Mouse (Mus musculus): Measurements from ENCODE around the gene Cdk5rap3. TPM values are rescaled to one million over a fixed set of nuclear protein-coding genes. Genes with fewer than 3 reads are reported as not detected.

The Cdk5rap3 gene
- polyA plus RNA-seq, 1 experiment from 2014 or later, result 39.6 TPM

DNA sequence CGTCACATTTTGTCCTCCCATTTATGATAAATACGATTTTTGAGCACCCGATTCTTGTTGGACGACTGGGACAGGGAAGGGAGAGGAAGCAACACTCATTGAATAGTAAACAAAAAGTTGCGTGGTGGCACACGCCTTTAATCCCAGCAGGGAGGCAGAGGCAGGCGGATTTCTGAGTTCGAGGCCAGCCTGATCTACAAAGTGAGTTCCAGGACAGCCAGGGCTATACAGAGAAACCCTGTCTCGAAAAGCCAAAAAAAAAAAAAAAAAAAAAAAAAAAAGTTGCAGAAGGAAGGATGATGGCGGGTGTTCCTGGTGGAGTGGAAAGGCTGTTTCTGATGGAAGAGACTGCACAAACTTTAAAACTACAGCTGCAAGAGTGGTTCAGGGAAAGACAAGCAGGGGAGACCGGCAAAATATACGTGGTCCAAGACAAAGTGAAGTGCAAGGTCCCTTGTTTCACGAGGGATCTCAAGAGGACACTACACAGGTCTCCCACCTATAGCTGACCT lies 645 bp upstream of the Cdk5rap3 start:
- WGBS (ENCODE audit: insufficient replicate concordance), result 14% methylated on average over 13 of the region's 13 CpGs
- ATAC-seq (ENCODE audit: low read depth) (no peak), DNase-seq (no peak)
- peak overlapping the region; percentile 41 for H3K4me3 ChIP-seq (replicated peaks)
- peaks cover 64% of the 10 kb centered on the region for H3K4me1 ChIP-seq (replicated peaks)
- peaks cover 3% of the 10 kb centered on the region for H3K36me3 ChIP-seq
- no peaks in the 10 kb centered on the region for H3K27me3 ChIP-seq
- no peaks in the 10 kb centered on the region for H3K9me3 ChIP-seq (replicated peaks)
- peak overlapping the region; percentile 99 for H3K27ac ChIP-seq
- H3K9ac ChIP-seq, result peak overlapping the region; percentile 77
- H3K4me2 ChIP-seq, result peak overlapping the region; percentile 68

- no peaks in the 10 kb centered on the region for H3K27me3 ChIP-seq
- H3K9me3 ChIP-seq (replicated peaks), result no peaks in the 10 kb centered on the region
- no peak overlapping the region for H3K4me3 ChIP-seq (replicated peaks)
- 54% methylated on average over 11 of the region's 11 CpGs for WGBS (ENCODE audit: insufficient replicate concordance)
- H3K9ac ChIP-seq, result no peak overlapping the region
- H3K4me1 ChIP-seq (replicated peaks), result peaks cover 35% of the 10 kb centered on the region
- H3K27ac ChIP-seq, result no peak overlapping the region
- DNase-seq (no peak), ATAC-seq (ENCODE audit: low read depth) (no peak)
- H3K4me2 ChIP-seq, result no peak overlapping the region
- peaks cover 41% of the 10 kb centered on the region for H3K36me3 ChIP-seq
These were observed 3.6 kb downstream of the Cdk5rap3 start for GRCm38 (mm10) chr11:96912682-96913081.

GRCm38 (mm10) chr11:96910003-96910402 lies 6.3 kb downstream of the Cdk5rap3 start:
- H3K4me2 ChIP-seq, result no peak overlapping the region
- H3K4me3 ChIP-seq (replicated peaks), result no peak overlapping the region
- no peak overlapping the region for H3K27ac ChIP-seq
- peaks cover 52% of the 10 kb centered on the region for H3K36me3 ChIP-seq
- 36% methylated on average over 7 of the region's 7 CpGs for WGBS (ENCODE audit: insufficient replicate concordance)
- no peak overlapping the region for H3K9ac ChIP-seq
- ATAC-seq (ENCODE audit: low read depth) (peak; percentile 43; the same call in 1 of the 2 replicates), DNase-seq (peak; percentile 58)
- no peaks in the 10 kb centered on the region for H3K27me3 ChIP-seq
- H3K9me3 ChIP-seq (replicated peaks), result no peaks in the 10 kb centered on the region
- peaks cover 28% of the 10 kb centered on the region for H3K4me1 ChIP-seq (replicated peaks)

GRCm38 (mm10) chr11:96908594-96908993 lies 7.7 kb downstream of the Cdk5rap3 start:
- Histone ChIP-seq H3K4me3 (replicated peaks) (no peak overlapping the region), H3K4me2 (no peak overlapping the region), H3K36me3 (peaks cover 52% of the 10 kb centered on the region), H3K9ac (no peak overlapping the region), H3K27ac (no peak overlapping the region), H3K4me1 (replicated peaks) (peaks cover 24% of the 10 kb centered on the region), H3K9me3 (replicated peaks) (no peaks in the 10 kb centered on the region), H3K27me3 (no peaks in the 10 kb centered on the region)
- WGBS (ENCODE audit: insufficient replicate concordance), result 82% methylated on average over 12 of the region's 12 CpGs
- DNase-seq (no peak), ATAC-seq (ENCODE audit: low read depth) (no peak)

- ATAC-seq (ENCODE audit: low read depth) (no peak), DNase-seq (no peak)
- peaks cover 45% of the 10 kb centered on the region for H3K36me3 ChIP-seq
- H3K4me3 ChIP-seq (replicated peaks), result no peak overlapping the region
- 23% methylated on average over 15 of the region's 15 CpGs for WGBS (ENCODE audit: insufficient replicate concordance)
- H3K27ac ChIP-seq, result no peak overlapping the region
- H3K9ac ChIP-seq, result no peak overlapping the region
- peaks cover 21% of the 10 kb centered on the region for H3K4me1 ChIP-seq (replicated peaks)
- no peak overlapping the region for H3K4me2 ChIP-seq
- H3K9me3 ChIP-seq (replicated peaks), result no peaks in the 10 kb centered on the region
- peaks cover 6% of the 10 kb centered on the region; the same call in 1 of the 2 replicates for H3K27me3 ChIP-seq
These were observed 9.7 kb downstream of the Cdk5rap3 start for GRCm38 (mm10) chr11:96906431-96907161.

- H3K4me1 ChIP-seq (replicated peaks), result peaks cover 18% of the 10 kb centered on the region
- WGBS (ENCODE audit: insufficient replicate concordance), result 53% methylated on average over 16 of the region's 16 CpGs
These were observed 13.4 kb downstream of the Cdk5rap3 start for GRCm38 (mm10) chr11:96902639-96903635.

DNA sequence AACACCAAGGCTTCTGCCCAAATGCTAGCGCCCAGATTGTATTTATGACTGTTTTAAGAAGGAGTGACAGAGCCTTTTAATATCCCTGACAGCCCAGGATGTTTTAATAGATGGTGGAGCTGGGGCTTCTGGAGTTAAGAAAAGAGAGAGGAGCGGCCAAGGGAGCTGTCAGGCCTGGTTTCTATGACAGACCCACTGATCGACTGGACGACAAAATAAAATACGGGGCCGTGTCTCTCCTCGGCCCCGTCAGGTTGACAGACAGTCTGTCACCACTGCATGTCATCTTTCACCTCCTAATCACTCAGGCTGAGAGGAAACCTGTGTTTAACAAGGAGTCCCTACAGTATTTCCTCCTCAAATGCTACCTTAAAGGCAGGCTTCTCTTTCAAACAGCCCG lies 15.0 kb downstream of the Cdk5rap3 start:
- no peak overlapping the region for H3K27ac ChIP-seq
- H3K36me3 ChIP-seq, result no peaks in the 10 kb centered on the region; the same call in 1 of the 2 replicates
- H3K4me1 ChIP-seq (replicated peaks), result peaks cover 7% of the 10 kb centered on the region
- no peaks in the 10 kb centered on the region for H3K9me3 ChIP-seq (replicated peaks)
- DNase-seq, result no peak
- no peak overlapping the region for H3K4me3 ChIP-seq (replicated peaks)
- peaks cover 12% of the 10 kb centered on the region for H3K27me3 ChIP-seq
- no peak overlapping the region for H3K4me2 ChIP-seq
- no peak overlapping the region for H3K9ac ChIP-seq
- ATAC-seq (ENCODE audit: low read depth), result no peak
- 68% methylated on average over 9 of the region's 9 CpGs for WGBS (ENCODE audit: insufficient replicate concordance)

More at GRCm38 (mm10) chr11:96902639-96903635, 13.4 kb downstream of the Cdk5rap3 start:
- Histone ChIP-seq H3K4me2 (no peak overlapping the region), H3K27me3 (peaks cover 12% of the 10 kb centered on the region), H3K36me3 (peaks cover 14% of the 10 kb centered on the region), H3K4me3 (replicated peaks) (no peak overlapping the region), H3K9ac (no peak overlapping the region), H3K27ac (no peak overlapping the region), H3K9me3 (replicated peaks) (no peaks in the 10 kb centered on the region)
- DNase-seq (no peak), ATAC-seq (ENCODE audit: low read depth) (no peak)

GRCm38 (mm10) chr11:96899449-96900306 lies 16.6 kb downstream of the Cdk5rap3 start:
- 55% methylated on average over 13 of the region's 13 CpGs for WGBS (ENCODE audit: insufficient replicate concordance)
- Histone ChIP-seq H3K4me1 (replicated peaks) (peaks cover 3% of the 10 kb centered on the region; the same call in 1 of the 2 replicates), H3K9me3 (replicated peaks) (no peaks in the 10 kb centered on the region), H3K4me2 (no peak overlapping the region), H3K4me3 (replicated peaks) (no peak overlapping the region), H3K27ac (no peak overlapping the region), H3K36me3 (no peaks in the 10 kb centered on the region), H3K9ac (no peak overlapping the region), H3K27me3 (peaks cover 12% of the 10 kb centered on the region)
- ATAC-seq (ENCODE audit: low read depth), result no peak
- DNase-seq, result no peak

GRCm38 (mm10) chr11:96895886-96896285 lies 20.4 kb downstream of the Cdk5rap3 start:
- Histone ChIP-seq H3K4me1 (replicated peaks) (no peaks in the 10 kb centered on the region), H3K9me3 (replicated peaks) (no peaks in the 10 kb centered on the region), H3K4me2 (no peak overlapping the region), H3K9ac (no peak overlapping the region), H3K27me3 (peaks cover 7% of the 10 kb centered on the region), H3K36me3 (no peaks in the 10 kb centered on the region), H3K27ac (no peak overlapping the region), H3K4me3 (replicated peaks) (no peak overlapping the region)
- ATAC-seq (ENCODE audit: low read depth), result no peak
- 48% methylated on average over 4 of the region's 4 CpGs for WGBS (ENCODE audit: insufficient replicate concordance)
- DNase-seq, result no peak

- Histone ChIP-seq H3K27ac (no peak overlapping the region), H3K9ac (no peak overlapping the region), H3K27me3 (0 out of 2 replicates have a peak, but pooled peaks cover 3% of the 10 kb centered on the region), H3K9me3 (replicated peaks) (no peaks in the 10 kb centered on the region), H3K36me3 (no peaks in the 10 kb centered on the region), H3K4me1 (replicated peaks) (no peaks in the 10 kb centered on the region), H3K4me3 (replicated peaks) (no peak overlapping the region), H3K4me2 (no peak overlapping the region)
- no peak for ATAC-seq (ENCODE audit: low read depth)
- WGBS (ENCODE audit: insufficient replicate concordance), result 67% methylated on average over 11 of the region's 11 CpGs
- no peak for DNase-seq
These were observed 23.0 kb downstream of the Cdk5rap3 start for GRCm38 (mm10) chr11:96893203-96893842.
